Mouse (Mus musculus): Measurements from ENCODE around the gene Dpp6. TPM values are rescaled to one million over a fixed set of nuclear protein-coding genes. Genes with fewer than 3 reads are reported as not detected.

The Dpp6 gene
- polyA plus RNA-seq, 1 experiment from 2014 or later: not detected

DNA sequence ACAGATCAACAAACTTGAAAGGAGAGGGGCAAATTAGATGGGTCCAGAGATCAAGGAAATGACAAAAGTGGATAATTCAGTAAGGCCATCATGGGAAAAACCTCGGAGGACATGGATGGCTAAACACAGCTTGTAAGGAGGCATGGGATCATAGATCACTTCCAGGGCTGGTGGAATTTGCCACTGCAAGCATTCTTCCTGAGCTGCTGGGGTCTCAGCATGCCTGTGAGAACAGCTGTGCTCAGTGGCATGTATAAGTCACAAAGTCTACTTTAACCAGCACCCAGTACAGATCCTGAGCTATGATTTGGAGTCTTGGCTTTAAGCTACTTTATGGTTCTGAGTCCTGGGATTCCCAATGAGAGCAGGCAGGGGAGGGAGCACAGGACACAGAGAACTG, 246.9 kb downstream of the Dpp6 start:
- no peaks in the 10 kb centered on the region for H3K36me3 ChIP-seq (ENCODE audit: inconsistent target)
- WGBS (ENCODE audit: missing documents): 79% methylated on average over 1 of the region's 1 CpGs
- H3K79me2 ChIP-seq (ENCODE audit: inconsistent target): no peaks in the 10 kb centered on the region
- no peak overlapping the region for H3K4me3 ChIP-seq (ENCODE audit: inconsistent target)
- H3K27ac ChIP-seq: no peak overlapping the region

- Histone ChIP-seq H3K4me3 (ENCODE audit: inconsistent target) (no peak overlapping the region), H3K79me2 (ENCODE audit: inconsistent target) (no peaks in the 10 kb centered on the region), H3K36me3 (ENCODE audit: inconsistent target) (no peaks in the 10 kb centered on the region), H3K27ac (no peak overlapping the region)
- 88% methylated on average over 4 of the region's 4 CpGs for WGBS (ENCODE audit: missing documents)
Observed at GRCm38 (mm10) chr5:27066837-27067236, 249.8 kb downstream of the Dpp6 start.

- Histone ChIP-seq H3K36me3 (ENCODE audit: inconsistent target) (no peaks in the 10 kb centered on the region), H3K27ac (no peak overlapping the region), H3K4me3 (ENCODE audit: inconsistent target) (no peak overlapping the region), H3K79me2 (ENCODE audit: inconsistent target) (no peaks in the 10 kb centered on the region)
- 15% methylated on average over 8 of the region's 8 CpGs for WGBS (ENCODE audit: missing documents)
Observed at GRCm38 (mm10) chr5:27075131-27075591, 258.2 kb downstream of the Dpp6 start.

DNA sequence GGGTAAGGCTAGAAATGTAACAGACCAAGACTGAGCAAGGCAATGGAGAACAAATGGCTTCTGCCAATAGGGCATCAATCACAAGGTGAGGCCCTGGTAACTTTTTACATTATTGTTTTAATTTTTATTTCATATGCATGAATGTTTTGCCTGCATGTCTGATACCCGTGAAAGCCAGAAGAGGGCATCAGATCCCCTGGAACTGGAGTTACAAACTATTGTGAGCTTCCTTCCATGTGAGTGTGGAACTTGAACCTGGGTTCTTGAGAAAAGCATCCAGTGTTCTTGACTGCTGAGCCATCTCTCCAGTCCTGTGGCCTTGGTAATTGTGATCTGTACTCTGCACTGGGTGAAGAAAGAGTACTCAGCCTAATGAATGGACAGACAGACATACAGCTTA, 259.0 kb downstream of the Dpp6 start:
- no peaks in the 10 kb centered on the region for H3K36me3 ChIP-seq (ENCODE audit: inconsistent target)

DNA sequence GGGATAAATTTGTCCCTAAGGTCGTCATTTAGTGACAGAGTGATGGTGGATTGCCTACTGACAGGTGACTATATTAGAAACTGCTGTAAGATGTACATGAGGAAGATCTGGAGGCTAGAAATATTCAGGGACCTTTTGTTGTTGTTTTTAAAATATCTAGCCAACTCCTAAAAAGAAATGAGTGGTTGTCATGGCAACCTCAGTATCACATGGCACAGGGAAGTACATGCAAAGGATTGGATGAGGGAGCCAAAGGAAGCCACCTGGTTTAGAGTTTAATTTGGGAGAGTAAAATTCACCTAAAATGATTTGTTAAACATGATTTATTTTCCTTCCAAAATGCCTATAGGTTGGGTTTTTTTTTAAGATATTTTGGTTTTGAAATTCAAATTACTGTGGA, 260.8 kb downstream of the Dpp6 start:
- no peaks in the 10 kb centered on the region for H3K79me2 ChIP-seq (ENCODE audit: inconsistent target)
- no peak overlapping the region for H3K4me3 ChIP-seq (ENCODE audit: inconsistent target)
- H3K36me3 ChIP-seq (ENCODE audit: inconsistent target): no peaks in the 10 kb centered on the region
- no peak overlapping the region for H3K27ac ChIP-seq
- 33% methylated on average over 1 of the region's 1 CpGs for WGBS (ENCODE audit: missing documents)

More for the DNA sequence above, 259.0 kb downstream of the Dpp6 start:
- no peak overlapping the region for H3K4me3 ChIP-seq (ENCODE audit: inconsistent target)
- H3K27ac ChIP-seq: no peak overlapping the region
- H3K79me2 ChIP-seq (ENCODE audit: inconsistent target): no peaks in the 10 kb centered on the region
- 48% methylated on average over 1 of the region's 1 CpGs for WGBS (ENCODE audit: missing documents)

DNA sequence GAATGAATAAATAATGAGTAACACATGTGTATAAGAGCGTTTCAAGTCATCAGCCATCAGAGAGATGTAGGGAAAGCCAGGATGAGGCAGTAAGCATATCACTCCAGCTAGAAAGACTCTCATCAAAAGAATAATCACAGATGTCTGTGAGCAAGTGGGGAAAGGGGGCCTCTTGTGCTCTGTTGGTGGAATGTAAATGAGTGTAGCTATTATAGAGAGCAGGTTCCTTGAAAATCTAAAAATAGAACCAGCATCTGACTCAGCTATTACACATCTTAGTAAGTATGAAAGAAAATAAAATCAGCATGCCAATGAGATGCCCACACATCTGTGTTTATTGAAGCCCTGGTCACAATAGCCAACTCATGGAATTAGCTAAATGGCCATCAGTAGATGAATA, 264.3 kb downstream of the Dpp6 start:
- H3K27ac ChIP-seq: no peak overlapping the region
- no peaks in the 10 kb centered on the region for H3K79me2 ChIP-seq (ENCODE audit: inconsistent target)
- no peaks in the 10 kb centered on the region for H3K36me3 ChIP-seq (ENCODE audit: inconsistent target)
- no peak overlapping the region for H3K4me3 ChIP-seq (ENCODE audit: inconsistent target)
- WGBS (ENCODE audit: missing documents): 100% methylated on average over 1 of the region's 1 CpGs

DNA sequence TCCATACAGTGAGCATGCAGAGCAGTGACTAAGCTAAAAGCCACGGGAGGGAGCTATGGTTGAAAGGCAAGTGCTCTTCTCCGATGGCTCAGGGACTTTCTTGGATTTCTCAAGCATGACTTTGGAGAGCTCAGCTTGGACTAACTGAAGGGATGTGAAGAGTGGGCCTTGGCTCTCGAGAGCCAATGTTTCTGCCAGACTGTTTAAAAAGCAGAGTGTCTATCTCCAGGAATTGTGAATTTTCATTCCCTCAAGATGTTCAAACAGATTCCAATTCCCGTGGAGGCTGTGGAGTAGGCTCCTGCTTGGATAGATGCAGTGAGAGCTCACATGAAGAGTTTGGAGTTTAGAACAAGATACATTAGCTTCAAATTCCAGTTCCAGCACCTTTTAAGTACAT, 266.8 kb downstream of the Dpp6 start:
- Histone ChIP-seq H3K27ac (no peak overlapping the region), H3K79me2 (ENCODE audit: inconsistent target) (no peaks in the 10 kb centered on the region), H3K4me3 (ENCODE audit: inconsistent target) (no peak overlapping the region), H3K36me3 (ENCODE audit: inconsistent target) (no peaks in the 10 kb centered on the region)
- WGBS (ENCODE audit: missing documents): 76% methylated on average over 4 of the region's 4 CpGs

- no peaks in the 10 kb centered on the region for H3K79me2 ChIP-seq (ENCODE audit: inconsistent target)
- H3K27ac ChIP-seq: no peak overlapping the region
- WGBS (ENCODE audit: missing documents): 100% methylated on average over 1 of the region's 1 CpGs
- H3K36me3 ChIP-seq (ENCODE audit: inconsistent target): no peaks in the 10 kb centered on the region
- H3K4me3 ChIP-seq (ENCODE audit: inconsistent target): no peak overlapping the region
Observed at GRCm38 (mm10) chr5:27108221-27108620, 291.2 kb downstream of the Dpp6 start.

DNA sequence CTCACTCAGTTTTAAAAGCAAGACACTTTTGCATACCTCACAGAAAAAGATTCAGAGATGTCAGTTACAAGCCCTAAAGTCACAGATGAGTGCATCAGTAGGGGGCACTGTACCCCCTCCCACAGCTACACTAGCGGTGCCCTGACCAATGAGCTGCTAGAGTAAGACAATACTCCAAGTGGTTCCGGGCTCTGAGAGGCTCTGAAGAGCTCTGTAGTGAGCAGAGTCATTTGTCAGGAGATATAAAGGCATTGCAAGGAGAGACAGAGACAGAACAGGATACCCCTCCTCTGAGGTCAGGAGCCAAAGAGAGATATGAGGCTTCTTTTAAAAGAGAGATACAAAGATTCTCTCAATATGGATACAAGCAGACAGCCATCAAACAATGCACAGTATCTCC, 305.5 kb downstream of the Dpp6 start:
- 50% methylated on average over 2 of the region's 2 CpGs for WGBS (ENCODE audit: missing documents)
- Histone ChIP-seq H3K36me3 (ENCODE audit: inconsistent target) (no peaks in the 10 kb centered on the region), H3K4me3 (ENCODE audit: inconsistent target) (no peak overlapping the region), H3K27ac (no peak overlapping the region), H3K79me2 (ENCODE audit: inconsistent target) (no peaks in the 10 kb centered on the region)

- no peaks in the 10 kb centered on the region for H3K79me2 ChIP-seq (ENCODE audit: inconsistent target)
- H3K4me3 ChIP-seq (ENCODE audit: inconsistent target): no peak overlapping the region
- no peaks in the 10 kb centered on the region for H3K36me3 ChIP-seq (ENCODE audit: inconsistent target)
- no peak overlapping the region for H3K27ac ChIP-seq
- WGBS (ENCODE audit: missing documents): 56% methylated on average over 2 of the region's 2 CpGs
Observed at GRCm38 (mm10) chr5:27122944-27123343, 305.9 kb downstream of the Dpp6 start.

DNA sequence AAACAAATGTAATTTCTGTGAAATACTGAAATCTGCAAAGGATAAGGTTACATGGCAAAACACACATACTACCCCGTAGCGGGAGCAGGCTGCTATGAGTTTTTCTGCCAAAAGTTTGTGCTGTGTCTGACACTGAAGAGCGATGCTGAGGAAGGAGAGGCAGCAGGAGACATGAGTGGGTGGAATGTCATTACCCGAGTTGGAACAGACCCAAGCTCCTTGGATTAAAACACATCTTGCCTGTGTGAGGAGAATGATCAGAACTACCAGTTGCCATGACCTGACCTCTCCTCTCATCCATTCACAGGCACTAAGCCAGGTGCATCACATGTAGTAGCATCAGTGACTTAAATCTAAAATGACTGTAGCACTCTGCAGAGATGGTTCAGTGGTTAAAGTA, 309.0 kb downstream of the Dpp6 start:
- no peak overlapping the region for H3K27ac ChIP-seq
- H3K36me3 ChIP-seq (ENCODE audit: inconsistent target): no peaks in the 10 kb centered on the region
- H3K79me2 ChIP-seq (ENCODE audit: inconsistent target): no peaks in the 10 kb centered on the region
- WGBS (ENCODE audit: missing documents): 82% methylated on average over 4 of the region's 4 CpGs
- no peak overlapping the region for H3K4me3 ChIP-seq (ENCODE audit: inconsistent target)

DNA sequence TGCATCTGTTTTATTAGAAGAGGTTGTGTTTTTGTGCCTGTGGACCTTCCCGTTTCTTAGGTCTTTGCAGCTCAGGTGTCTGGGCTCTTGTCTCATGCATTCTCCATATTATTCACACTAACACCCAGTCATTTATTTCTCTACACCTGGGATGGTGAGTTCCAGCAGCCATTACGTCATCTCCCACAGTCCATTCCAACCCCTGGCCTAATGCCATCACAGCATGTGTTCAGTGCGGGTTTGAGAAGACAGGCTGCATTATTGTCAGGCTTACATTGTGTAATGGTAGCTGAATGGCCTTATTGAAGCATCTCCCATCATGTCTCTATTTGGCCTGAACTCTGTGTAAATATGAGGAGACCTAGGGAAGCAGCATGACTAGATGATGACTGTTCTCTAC, 316.2 kb downstream of the Dpp6 start:
- 96% methylated on average over 3 of the region's 3 CpGs for WGBS (ENCODE audit: missing documents)
- H3K27ac ChIP-seq: no peak overlapping the region
- H3K36me3 ChIP-seq (ENCODE audit: inconsistent target): no peaks in the 10 kb centered on the region
- H3K4me3 ChIP-seq (ENCODE audit: inconsistent target): no peak overlapping the region
- H3K79me2 ChIP-seq (ENCODE audit: inconsistent target): no peaks in the 10 kb centered on the region

DNA sequence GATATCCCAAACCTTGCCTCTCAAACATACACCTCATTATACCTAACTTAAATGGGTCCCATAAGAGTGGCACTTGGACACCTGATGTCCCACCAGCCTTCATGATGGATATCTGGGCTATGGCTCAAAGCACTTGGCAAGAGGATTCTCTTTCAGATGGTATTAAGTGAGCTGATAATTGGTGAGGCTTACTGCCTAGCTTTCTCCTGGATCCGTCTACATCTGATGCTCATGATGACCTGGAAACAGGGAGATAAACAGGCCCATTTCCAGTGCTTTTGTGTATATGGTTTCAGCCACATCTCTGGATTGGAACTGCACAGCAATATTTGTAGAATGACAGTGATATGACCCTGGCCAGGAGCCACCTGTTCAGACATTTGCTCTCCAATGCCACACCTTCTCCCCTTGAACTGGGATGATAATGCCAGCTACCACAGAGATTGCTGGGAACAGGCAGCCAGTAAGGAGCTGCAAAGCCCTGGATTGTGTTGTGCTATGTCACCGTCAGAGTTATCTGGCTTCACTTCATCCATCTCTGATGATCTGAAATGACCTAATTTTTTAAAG, 317.5 kb downstream of the Dpp6 start:
- no peaks in the 10 kb centered on the region for H3K36me3 ChIP-seq (ENCODE audit: inconsistent target)
- 87% methylated on average over 2 of the region's 2 CpGs for WGBS (ENCODE audit: missing documents)
- no peaks in the 10 kb centered on the region for H3K79me2 ChIP-seq (ENCODE audit: inconsistent target)
- no peak overlapping the region for H3K27ac ChIP-seq
- H3K4me3 ChIP-seq (ENCODE audit: inconsistent target): no peak overlapping the region

DNA sequence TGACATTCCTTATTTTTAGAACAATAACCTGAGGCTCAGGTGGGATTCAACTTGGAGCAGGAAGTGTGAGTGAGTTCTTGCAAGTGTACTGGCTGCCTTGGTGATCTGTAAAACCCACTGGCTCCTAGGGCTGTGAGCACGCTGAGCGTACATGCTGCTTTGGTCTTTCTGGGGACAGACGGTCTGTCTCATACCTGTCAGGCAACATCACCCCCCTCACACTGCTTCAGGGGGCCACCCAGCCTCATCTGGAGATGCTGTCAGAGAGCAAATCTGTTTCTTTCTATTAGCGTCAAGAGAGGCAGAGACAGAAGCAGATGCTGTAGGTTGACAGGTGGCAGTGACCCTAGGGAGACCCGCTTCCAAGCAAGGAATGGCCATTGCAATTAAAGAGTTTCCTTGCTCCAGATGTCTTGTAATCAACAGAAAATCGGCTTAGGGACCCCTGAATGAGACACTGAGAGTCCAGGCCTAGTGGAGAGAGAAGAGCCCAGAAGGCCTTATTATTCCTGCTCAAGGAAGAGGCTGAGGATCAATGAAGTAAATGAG, 330.5 kb downstream of the Dpp6 start:
- Histone ChIP-seq H3K4me3 (ENCODE audit: inconsistent target) (no peak overlapping the region), H3K36me3 (ENCODE audit: inconsistent target) (no peaks in the 10 kb centered on the region), H3K79me2 (ENCODE audit: inconsistent target) (no peaks in the 10 kb centered on the region), H3K27ac (no peak overlapping the region)
- 90% methylated on average over 6 of the region's 6 CpGs for WGBS (ENCODE audit: missing documents)

- Histone ChIP-seq H3K79me2 (ENCODE audit: inconsistent target) (no peaks in the 10 kb centered on the region), H3K4me3 (ENCODE audit: inconsistent target) (no peak overlapping the region), H3K27ac (no peak overlapping the region), H3K36me3 (ENCODE audit: inconsistent target) (no peaks in the 10 kb centered on the region)
- WGBS (ENCODE audit: missing documents): 79% methylated on average over 1 of the region's 1 CpGs
Observed at GRCm38 (mm10) chr5:27151017-27151416, 334.0 kb downstream of the Dpp6 start.

GRCm38 (mm10) chr5:27155671-27156070, 338.7 kb downstream of the Dpp6 start:
- no peaks in the 10 kb centered on the region for H3K36me3 ChIP-seq (ENCODE audit: inconsistent target)
- no peaks in the 10 kb centered on the region for H3K79me2 ChIP-seq (ENCODE audit: inconsistent target)
- H3K27ac ChIP-seq: no peak overlapping the region
- WGBS (ENCODE audit: missing documents): 68% methylated on average over 3 of the region's 3 CpGs
- no peak overlapping the region for H3K4me3 ChIP-seq (ENCODE audit: inconsistent target)
